Mouse (Mus musculus): ENCODE results near the gene Arl6ip1. TPM values are rescaled to one million over a fixed set of nuclear protein-coding genes. Genes with fewer than 3 reads are reported as not detected.

The Arl6ip1 gene
- polyA plus RNA-seq, 1 experiment from 2014 or later: 509 TPM

Other genes starting within 250 kb of the Arl6ip1 start
- gene Rps15a, start 13.5 kb downstream of the Arl6ip1 start, polyA plus RNA-seq (2015; fragmentation: Nextera tagmentation; extraction: Ambion mirVana): 555 and 560 TPM in 2 replicates
- 19.0 and 21.1 TPM in 2 replicates for gene Smg1, start 114.0 kb upstream of the Arl6ip1 start, polyA plus RNA-seq (2015; fragmentation: Nextera tagmentation; extraction: Ambion mirVana)